In genomic region chr19:44626261-44626660, GRCm38 (mm10) we compare ENCODE assay signal across 31 mouse cellular contexts.
"Had no signal": no experiment of that assay in that cellular context is flagged by ENCODE, and none has a peak within 500 bp of the region (broad histone marks: within the 10 kb centered on the region; RNA-seq: fewer than 3 reads in every experiment).

No protein-coding gene starts in this region.

- DNase-seq: heart, postnatal 10 days; heart, postnatal 14 days; heart, postnatal 36 days; heart, postnatal 4 days; kidney, adult 11 months; kidney, adult 18-20 months; kidney, postnatal 10 days; kidney, postnatal 14 days; kidney, postnatal 25 days; kidney, postnatal 4 days; layer of hippocampus, adult 9-11 months; layer of hippocampus, postnatal 36 days had no signal

- H3K4me3 ChIP-seq: heart, embryonic 10.5 days; heart, embryonic 12.5 days; heart, embryonic 13.5 days; heart, embryonic 15.5 days; hindbrain, embryonic 10.5 days; hindbrain, embryonic 12.5 days; hindbrain, embryonic 13.5 days; hindbrain, embryonic 15.5 days; intestine, embryonic 15.5 days; kidney, embryonic 15.5 days; layer of hippocampus, adult 2 months had no signal

- H3K9ac ChIP-seq: heart, embryonic 12.5 days; heart, embryonic 13.5 days; heart, embryonic 15.5 days; hindbrain, embryonic 12.5 days; hindbrain, embryonic 13.5 days; hindbrain, embryonic 14.5 days; hindbrain, embryonic 15.5 days; intestine, embryonic 15.5 days; kidney, embryonic 15.5 days had no signal

- H3K4me1 ChIP-seq: heart, embryonic 10.5 days; heart, embryonic 12.5 days; heart, embryonic 13.5 days; heart, embryonic 15.5 days; hindbrain, embryonic 10.5 days; hindbrain, embryonic 12.5 days; hindbrain, embryonic 15.5 days; intestine, embryonic 15.5 days had no signal

- H3K4me2 ChIP-seq: heart, embryonic 11.5 days; heart, embryonic 12.5 days; heart, embryonic 13.5 days; heart, embryonic 15.5 days; hindbrain, embryonic 12.5 days; hindbrain, embryonic 13.5 days; hindbrain, embryonic 14.5 days; hindbrain, embryonic 15.5 days; intestine, embryonic 15.5 days; kidney, embryonic 15.5 days had no signal

- ATAC-seq: hindbrain, embryonic 16.5 days; hindbrain, postnatal 0 days; inflammation-experienced regulatory T-cells, adult 6 months; intestine, embryonic 15.5 days; intestine, embryonic 16.5 days; intestine, postnatal 0 days had no signal

- H3K27me3 ChIP-seq: hindbrain, embryonic 12.5 days; hindbrain, embryonic 13.5 days; hindbrain, embryonic 15.5 days had no signal

- H3K9me3 ChIP-seq: heart, embryonic 10.5 days; heart, embryonic 13.5 days; heart, embryonic 15.5 days; hindbrain, embryonic 10.5 days; hindbrain, embryonic 12.5 days; hindbrain, embryonic 13.5 days; hindbrain, embryonic 15.5 days; intestine, embryonic 15.5 days; kidney, embryonic 15.5 days had no signal

- H3K36me3 ChIP-seq: heart, embryonic 10.5 days; heart, embryonic 12.5 days; heart, embryonic 13.5 days; heart, embryonic 15.5 days; hindbrain, embryonic 10.5 days; hindbrain, embryonic 12.5 days; hindbrain, embryonic 13.5 days; hindbrain, embryonic 15.5 days; intestine, embryonic 15.5 days; kidney, embryonic 15.5 days had no signal

- H3K27ac ChIP-seq: heart, embryonic 10.5 days; heart, embryonic 13.5 days; heart, embryonic 15.5 days; hindbrain, embryonic 10.5 days; hindbrain, embryonic 12.5 days; hindbrain, embryonic 13.5 days; hindbrain, embryonic 14.5 days; hindbrain, embryonic 15.5 days; hindbrain, postnatal 0 days; intestine, embryonic 15.5 days; kidney, embryonic 15.5 days; kidney, postnatal 0 days; layer of hippocampus, adult 2 months had no signal
